Mouse (Mus musculus) kidney, postnatal 36 days (tissue): ENCODE measurements at regions not wholly inside any gene's neighbourhood (a gene's known extent, or its start where the extent isn't known, plus 50 kb on each side); places are given as distances from the start of the nearest gene placed in this dataset.

Source experiments
- DNase-seq, 2 experiments: peaks; one replicate each; pipeline ENCODE4 v3.0.0; 2021 to 2022; ENCODE audit warnings: mixed read lengths in 2 of 2

GRCm38 (mm10) chr15:6044511-6045256 lies 254.9 kb upstream of the Dab2 start:
- peak; percentile 16 to 39 for DNase-seq

- DNase-seq = no peak
Measured at GRCm38 (mm10) chr15:6055703-6056102, 243.9 kb upstream of the Dab2 start.

- peak in 1 of 2 experiments; percentile 1 for DNase-seq
Measured at GRCm38 (mm10) chr15:6056887-6057626, 242.5 kb upstream of the Dab2 start.

- no peak for DNase-seq
Measured at GRCm38 (mm10) chr15:6059361-6059760, 240.2 kb upstream of the Dab2 start.

GRCm38 (mm10) chr15:6059790-6060189 lies 239.8 kb upstream of the Dab2 start:
- no peak for DNase-seq

- DNase-seq = no peak
Measured at GRCm38 (mm10) chr15:6060649-6061048, 238.9 kb upstream of the Dab2 start.

GRCm38 (mm10) chr15:6065100-6065499 lies 234.5 kb upstream of the Dab2 start:
- no peak for DNase-seq

- DNase-seq = no peak
Measured at GRCm38 (mm10) chr15:6067380-6067779, 232.2 kb upstream of the Dab2 start.

GRCm38 (mm10) chr15:6068371-6068770 lies 231.2 kb upstream of the Dab2 start:
- no peak for DNase-seq

GRCm38 (mm10) chr15:6071873-6072272 lies 227.7 kb upstream of the Dab2 start:
- DNase-seq = no peak

- no peak for DNase-seq
Measured at GRCm38 (mm10) chr15:6072920-6073319, 226.7 kb upstream of the Dab2 start.

GRCm38 (mm10) chr15:6080714-6081635 lies 218.6 kb upstream of the Dab2 start:
- peak; percentile 76 to 77 for DNase-seq

- DNase-seq = no peak
Measured at GRCm38 (mm10) chr15:6087208-6087607, 212.4 kb upstream of the Dab2 start.

GRCm38 (mm10) chr15:6088498-6088897 lies 211.1 kb upstream of the Dab2 start:
- DNase-seq = no peak

GRCm38 (mm10) chr15:6129697-6130096 lies 169.9 kb upstream of the Dab2 start:
- DNase-seq = no peak

GRCm38 (mm10) chr15:6132216-6132615 lies 167.4 kb upstream of the Dab2 start:
- no peak for DNase-seq

- DNase-seq = no peak
Measured at GRCm38 (mm10) chr15:6145071-6145470, 154.5 kb upstream of the Dab2 start.

GRCm38 (mm10) chr15:6154706-6155105 lies 144.9 kb upstream of the Dab2 start:
- peak; percentile 18 to 44 for DNase-seq

- DNase-seq = peak; percentile 13 to 35
Measured at GRCm38 (mm10) chr15:6180261-6180660, 119.3 kb upstream of the Dab2 start.

- peak; percentile 16 to 26 for DNase-seq
Measured at GRCm38 (mm10) chr15:6183627-6184026, 116.0 kb upstream of the Dab2 start.

GRCm38 (mm10) chr15:6191845-6192244 lies 107.7 kb upstream of the Dab2 start:
- no peak for DNase-seq

- no peak for DNase-seq
Measured at GRCm38 (mm10) chr15:6207239-6207638, 92.3 kb upstream of the Dab2 start.

GRCm38 (mm10) chr15:6209301-6209700 lies 90.3 kb upstream of the Dab2 start:
- DNase-seq = peak; percentile 31 to 62
